Mouse (Mus musculus) liver, embryonic 14.5 days (tissue): ENCODE data around the gene Rab21. TPM values are rescaled to one million over a fixed set of nuclear protein-coding genes. Genes with fewer than 3 reads are reported as not detected.

ENCODE experiments used
- ATAC-seq: fragments of 200-750 bp; cut with Nextera tagmentation; 2 replicates; pipeline ENCODE4 v1.8.0; 2017; ENCODE audit warnings: moderate number of reproducible peaks, mild to moderate bottlenecking, moderate library complexity; ENCODE audit not compliant: insufficient read depth
- DNase-seq, 3 experiments: peaks; one replicate each; pipeline ENCODE4 v3.0.0-alpha.2; 2012 to 2013; ENCODE audit warnings: low read depth in 3 of 3, low spot score in 3 of 3
- H3K27ac ChIP-seq: fragments of 300-500 bp; sonication (generic); 2 replicates; pipeline ENCODE4 v1.5.1; 2014; ENCODE audit warnings: moderate library complexity, mild to moderate bottlenecking, control low read depth, inconsistent platforms
- H3K27me3 ChIP-seq: fragments of 300-500 bp; sonication (generic); 2 replicates; pipeline ENCODE4 v1.6.1; 2014; ENCODE audit warnings: mild to moderate bottlenecking, low read length, moderate library complexity; ENCODE audit not compliant: control insufficient read depth, insufficient read depth
- H3K36me3 ChIP-seq: fragments of 300-500 bp; sonication (generic); replicated peaks from 2 replicates; pipeline ENCODE4 v1.6.1; 2014; ENCODE audit warnings: low read depth; ENCODE audit not compliant: control insufficient read depth, insufficient read depth
- H3K4me1 ChIP-seq, 2 experiments: fragments of 200-500 bp in 1 of 2; fragments of 300-500 bp in 1 of 2; sonication (generic) in 1 of 2; replicated peaks; 2 replicates each; pipeline ENCODE4 v1.6.1; 2012 to 2014; ENCODE audit warnings: antibody characterized with exemption in 1 of 2, inconsistent platforms in 1 of 2, low read length in 1 of 2; ENCODE audit not compliant: control insufficient read depth in 2 of 2, insufficient read depth in 2 of 2
- H3K4me2 ChIP-seq: fragments of 300-500 bp; sonication (generic); 2 replicates; pipeline ENCODE4 v1.6.1; 2014; ENCODE audit warnings: low read depth, mild to moderate bottlenecking, control low read depth, moderate library complexity
- H3K4me3 ChIP-seq, 2 experiments: fragments of 200-500 bp in 1 of 2; fragments of 300-500 bp in 1 of 2; sonication (generic) in 1 of 2; 2 replicates each; pipeline ENCODE4 v1.5.1; 2012 to 2014; ENCODE audit warnings: low read depth in 2 of 2, low read length in 2 of 2, mild to moderate bottlenecking in 2 of 2, control low read depth in 1 of 2, inconsistent platforms in 1 of 2, moderate library complexity in 1 of 2; ENCODE audit not compliant: insufficient read depth in 1 of 2
- H3K9ac ChIP-seq: fragments of 300-500 bp; sonication (generic); replicated peaks from 2 replicates; pipeline ENCODE4 v1.6.1; 2014; ENCODE audit warnings: mild to moderate bottlenecking, control low read depth, moderate library complexity
- H3K9me3 ChIP-seq: fragments of 300-500 bp; sonication (generic); 2 replicates; pipeline ENCODE4 v1.6.1; 2016; ENCODE audit warnings: low read length, mixed read lengths; ENCODE audit not compliant: control insufficient read depth
- CTCF ChIP-seq: IDR thresholded peaks from 2 replicates; pipeline ENCODE4 v1.5.1; 2016; ENCODE audit warnings: antibody characterized with exemption, low read depth, control low read depth
- EP300 ChIP-seq: IDR thresholded peaks from 2 replicates; pipeline ENCODE4 v1.6.1; 2016; ENCODE audit warnings: antibody characterized with exemption, low read depth
- WGBS: fragments of 180-500 bp; shearing (Covaris S2); extraction: QIAGEN DNeasy Blood & Tissue Kit; methylation state at CpG from one replicate; pipeline ENCODE4 v1.1.7; 2014; ENCODE audit not compliant: insufficient replicate concordance; 5-methylcytosine and 5-hydroxymethylcytosine counted together
- polyA plus RNA-seq, 2 experiments: library from polyadenylated mRNA; depleted of rRNA in 1 of 2; stranded (reverse) in 1 of 2; unstranded in 1 of 2; fragments of >200 nt; fragmentation: Nextera tagmentation in 1 of 2; extraction: Ambion mirVana in 1 of 2; gene quantifications; 2 replicates each; pipeline versions ENCODE4 v1.2.1 to v1.2.3; 2012 to 2014

Gene Rab21
- polyA plus RNA-seq, 2 experiments: 2.9 to 6.7 TPM

DNA sequence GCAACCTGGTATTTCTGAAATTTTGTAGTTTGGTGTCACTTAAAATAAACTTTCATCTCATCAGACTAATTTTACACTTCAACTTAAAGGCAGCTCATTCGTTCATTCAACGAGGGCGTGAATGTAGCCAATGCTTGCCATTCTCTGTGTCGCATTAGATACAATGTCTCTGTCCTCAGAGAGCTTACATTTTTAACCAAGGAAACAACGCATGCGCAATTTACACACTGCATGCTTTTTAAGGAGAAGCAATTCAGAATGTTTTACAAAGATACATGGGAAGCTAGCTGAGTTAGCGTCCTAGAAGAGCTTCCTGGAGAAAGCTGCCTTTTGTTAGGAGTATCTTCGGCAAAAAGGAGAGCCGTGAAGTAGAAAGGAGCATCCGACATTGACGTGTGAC lies 919 bp upstream of the Rab21 start:
- H3K4me3 ChIP-seq: peak overlapping the region; percentile 24 to 77; a peak in 3 of 4 replicates
- 33% methylated on average over 11 of the region's 11 CpGs for WGBS
- peaks cover 13 to 21% of the 10 kb centered on the region in 2 experiments for H3K4me1 ChIP-seq
- no peaks in the 10 kb centered on the region for H3K36me3 ChIP-seq
- DNase-seq (peak in 1 of 3 experiments; percentile 20), ATAC-seq (no peak)
- no peak for TF ChIP-seq EP300
- TF ChIP-seq CTCF: no peak
- peak overlapping the region; percentile 86 for H3K4me2 ChIP-seq
- peak overlapping the region; percentile 88 for H3K9ac ChIP-seq
- H3K9me3 ChIP-seq: no peaks in the 10 kb centered on the region
- H3K27me3 ChIP-seq: no peaks in the 10 kb centered on the region
- H3K27ac ChIP-seq: peak overlapping the region; percentile 53; the same call in 1 of the 2 replicates

DNA sequence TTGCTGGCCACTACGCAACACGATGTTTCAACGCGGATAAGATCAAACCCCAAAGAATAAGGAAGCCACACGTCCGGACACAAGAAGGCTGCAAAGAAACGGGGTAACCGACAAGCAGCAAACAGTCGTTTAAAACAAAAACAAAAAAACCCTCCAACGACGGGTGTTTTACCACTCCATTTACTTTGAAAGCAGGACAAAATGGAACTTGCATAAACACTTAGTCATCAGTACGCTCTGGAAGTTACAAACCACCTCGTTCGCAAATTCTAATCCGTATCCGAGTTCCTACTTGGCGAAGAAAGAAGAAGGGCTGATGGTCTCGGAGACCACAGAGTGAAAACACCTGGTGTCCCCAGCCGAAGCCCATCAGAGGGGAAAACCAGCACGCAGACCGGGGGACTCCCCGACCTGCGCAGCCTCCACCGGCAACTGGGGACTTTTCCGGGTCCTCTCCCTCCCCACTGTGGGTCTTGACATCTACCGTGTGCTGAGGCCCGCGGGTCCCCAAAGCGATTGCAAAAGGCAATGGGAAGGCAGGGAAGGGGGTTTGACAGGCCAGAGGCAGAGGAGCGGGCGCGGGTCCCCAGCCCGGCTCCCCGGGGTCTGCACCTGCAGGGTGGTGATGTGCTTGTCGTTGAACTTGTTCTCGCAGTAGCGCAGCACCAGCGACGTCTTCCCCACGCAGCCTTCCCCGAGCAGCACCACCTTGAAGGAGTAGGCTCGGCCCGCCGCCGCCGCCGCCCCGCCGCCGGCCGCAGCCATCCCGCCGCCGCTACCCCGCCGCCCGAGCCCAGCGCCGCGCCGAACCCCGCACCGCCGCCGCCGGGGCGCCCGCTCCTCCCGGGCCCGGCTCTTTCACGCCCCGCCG lies 577 bp downstream of the Rab21 start:
- under 1% methylated on average over 55 of the region's 73 CpGs for WGBS
- no peak for TF ChIP-seq EP300
- Histone ChIP-seq H3K27me3 (no peaks in the 10 kb centered on the region), H3K9ac (peak overlapping the region; percentile 88), H3K27ac (peak overlapping the region; percentile 56), H3K36me3 (no peaks in the 10 kb centered on the region), H3K4me1 (peaks cover 13 to 23% of the 10 kb centered on the region in 2 experiments), H3K9me3 (no peaks in the 10 kb centered on the region), H3K4me2 (peak overlapping the region; percentile 86), H3K4me3 (peak overlapping the region; percentile 77 to 87)
- DNase-seq (peak in 2 of 3 experiments; percentile 26 to 30), ATAC-seq (peak; percentile 77)

DNA sequence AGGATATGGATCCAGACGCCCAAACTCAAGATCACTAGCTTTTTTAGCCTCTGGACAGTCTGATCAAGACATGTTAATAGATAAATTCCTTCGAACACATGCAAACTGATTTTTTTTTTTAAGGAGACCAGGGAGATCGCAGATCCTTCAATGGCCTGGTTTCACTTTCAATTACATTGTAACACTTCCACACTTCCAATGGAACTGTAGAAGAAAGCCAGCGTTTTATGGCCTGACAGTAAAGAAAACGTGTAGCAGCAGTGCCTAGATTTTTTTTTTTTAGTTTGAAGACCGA lies 1.2 kb downstream of the Rab21 start:
- Histone ChIP-seq H3K4me1 (peaks cover 13 to 23% of the 10 kb centered on the region in 2 experiments), H3K36me3 (no peaks in the 10 kb centered on the region), H3K27ac (no peak overlapping the region; the same call in 1 of the 2 replicates), H3K27me3 (no peaks in the 10 kb centered on the region), H3K4me3 (peak overlapping the region; percentile 77 to 87), H3K4me2 (peak overlapping the region; percentile 86), H3K9ac (peak overlapping the region; percentile 88), H3K9me3 (no peaks in the 10 kb centered on the region)
- WGBS: 6% methylated on average over 6 of the region's 6 CpGs
- TF ChIP-seq CTCF (no peak), EP300 (no peak)
- DNase-seq (no peak), ATAC-seq (no peak)

DNA sequence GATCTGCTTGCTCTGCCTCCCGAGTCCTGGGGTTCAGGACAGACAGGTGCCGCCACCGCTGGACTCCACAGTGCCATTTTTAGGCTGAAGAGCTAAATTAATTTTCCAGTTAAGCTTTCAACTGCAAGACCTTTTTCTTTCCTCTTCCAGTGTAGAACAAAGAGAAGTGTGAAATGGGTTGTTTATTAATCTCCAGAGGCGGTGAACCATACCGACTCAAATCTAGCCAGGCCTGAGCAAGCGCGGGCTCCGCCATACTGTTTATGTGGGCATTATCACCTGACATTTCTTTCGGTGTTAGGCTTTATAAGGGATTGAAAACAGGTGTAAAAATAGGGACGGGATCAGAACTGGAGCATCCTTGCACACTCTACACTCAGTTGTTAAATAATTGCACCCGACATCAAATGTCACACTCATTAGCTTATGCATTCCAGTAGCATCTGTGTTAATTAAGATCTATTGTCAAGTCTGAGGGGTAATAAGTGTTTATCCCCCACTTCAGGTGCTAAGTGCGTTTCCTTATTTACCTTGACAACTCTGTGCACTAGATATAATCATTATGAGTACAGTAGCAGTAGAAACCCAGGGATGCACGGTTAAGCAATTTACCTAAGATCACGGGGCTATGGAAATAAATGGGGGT lies 1.6 kb downstream of the Rab21 start:
- no peak for DNase-seq
- WGBS: 74% methylated on average over 14 of the region's 14 CpGs
- Histone ChIP-seq H3K9me3 (no peaks in the 10 kb centered on the region), H3K27ac (no peak overlapping the region), H3K27me3 (no peaks in the 10 kb centered on the region), H3K9ac (peak overlapping the region; percentile 88), H3K4me2 (peak overlapping the region; percentile 86), H3K4me1 (peaks cover 13 to 23% of the 10 kb centered on the region in 2 experiments), H3K36me3 (no peaks in the 10 kb centered on the region), H3K4me3 (peak overlapping the region; percentile 77 to 87)
- no peak for ATAC-seq
- TF ChIP-seq CTCF: no peak
- no peak for TF ChIP-seq EP300

DNA sequence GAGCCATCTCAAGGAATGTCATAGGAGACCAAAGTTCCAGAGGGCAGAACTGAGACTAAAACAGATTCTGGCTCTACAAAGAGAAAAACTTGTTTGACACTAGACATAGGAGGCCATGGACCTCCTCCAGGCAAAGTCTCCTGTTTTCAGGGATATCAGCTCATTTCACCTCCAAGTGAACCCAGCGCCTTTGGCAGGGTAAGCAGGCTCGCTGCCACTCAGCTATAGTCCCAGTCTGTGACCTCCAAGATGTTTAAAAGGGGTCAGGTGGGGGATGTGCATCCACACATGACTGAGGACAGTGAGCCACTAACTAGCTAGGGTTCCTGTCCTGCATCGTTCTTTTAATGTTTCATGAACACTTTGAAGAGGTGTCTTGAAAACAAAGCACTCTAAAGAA lies 2.7 kb downstream of the Rab21 start:
- no peak for ATAC-seq

More for the DNA sequence above, 2.7 kb downstream of the Rab21 start:
- no peaks in the 10 kb centered on the region for H3K36me3 ChIP-seq
- peaks cover 13 to 23% of the 10 kb centered on the region in 2 experiments for H3K4me1 ChIP-seq
- H3K9me3 ChIP-seq: no peaks in the 10 kb centered on the region
- H3K27me3 ChIP-seq: no peaks in the 10 kb centered on the region
- no peak overlapping the region for H3K9ac ChIP-seq
- 81% methylated on average over 3 of the region's 3 CpGs for WGBS
- H3K27ac ChIP-seq: no peak overlapping the region
- H3K4me2 ChIP-seq: no peak overlapping the region
- no peak for DNase-seq
- TF ChIP-seq CTCF: no peak
- TF ChIP-seq EP300: no peak
- H3K4me3 ChIP-seq: no peak overlapping the region
